Mouse (Mus musculus): ENCODE data around the gene Tcam1. TPM values are rescaled to one million over a fixed set of nuclear protein-coding genes. Genes with fewer than 3 reads are reported as not detected.

The Tcam1 gene
- polyA plus RNA-seq, 1 experiment from 2014 or later: 0.31 TPM

GRCm38 (mm10) chr11:106274971-106275411, 1.5 kb upstream of the Tcam1 start:
- H3K27me3 ChIP-seq (replicated peaks): no peaks in the 10 kb centered on the region
- H3K4me2 ChIP-seq (replicated peaks): no peak overlapping the region
- no peak for ATAC-seq
- H3K27ac ChIP-seq: 0 out of 2 replicates have a peak overlapping the region, but pooled peaks have one; percentile 20
- H3K4me3 ChIP-seq (replicated peaks): no peak overlapping the region
- H3K9me3 ChIP-seq: no peaks in the 10 kb centered on the region
- WGBS: 45% methylated on average over 7 of the region's 7 CpGs
- H3K36me3 ChIP-seq: no peaks in the 10 kb centered on the region
- H3K9ac ChIP-seq: no peak overlapping the region
- peaks cover 29% of the 10 kb centered on the region for H3K4me1 ChIP-seq (replicated peaks)

GRCm38 (mm10) chr11:106282452-106282851, 6.0 kb downstream of the Tcam1 start:
- Histone ChIP-seq H3K4me1 (replicated peaks) (no peaks in the 10 kb centered on the region), H3K4me3 (replicated peaks) (no peak overlapping the region), H3K4me2 (replicated peaks) (no peak overlapping the region), H3K27me3 (replicated peaks) (no peaks in the 10 kb centered on the region), H3K36me3 (no peaks in the 10 kb centered on the region), H3K27ac (no peak overlapping the region), H3K9me3 (no peaks in the 10 kb centered on the region), H3K9ac (no peak overlapping the region)
- WGBS: 81% methylated on average over 6 of the region's 6 CpGs
- no peak for ATAC-seq

- Histone ChIP-seq H3K27me3 (replicated peaks) (no peaks in the 10 kb centered on the region), H3K4me3 (replicated peaks) (no peak overlapping the region), H3K9me3 (no peaks in the 10 kb centered on the region), H3K4me2 (replicated peaks) (no peak overlapping the region), H3K9ac (no peak overlapping the region), H3K27ac (no peak overlapping the region), H3K36me3 (no peaks in the 10 kb centered on the region), H3K4me1 (replicated peaks) (no peaks in the 10 kb centered on the region)
- ATAC-seq: no peak
- WGBS: 81% methylated on average over 4 of the region's 4 CpGs
These were observed 6.9 kb downstream of the Tcam1 start for GRCm38 (mm10) chr11:106283371-106283770.

GRCm38 (mm10) chr11:106284126-106284525, 7.7 kb downstream of the Tcam1 start:
- Histone ChIP-seq H3K9me3 (no peaks in the 10 kb centered on the region), H3K27me3 (replicated peaks) (no peaks in the 10 kb centered on the region), H3K36me3 (no peaks in the 10 kb centered on the region), H3K4me3 (replicated peaks) (no peak overlapping the region), H3K9ac (no peak overlapping the region), H3K4me1 (replicated peaks) (no peaks in the 10 kb centered on the region), H3K27ac (no peak overlapping the region), H3K4me2 (replicated peaks) (no peak overlapping the region)
- WGBS: 63% methylated on average over 8 of the region's 8 CpGs
- no peak for ATAC-seq

- no peak overlapping the region for H3K9ac ChIP-seq
- H3K36me3 ChIP-seq: no peaks in the 10 kb centered on the region
- no peaks in the 10 kb centered on the region for H3K27me3 ChIP-seq (replicated peaks)
- no peak overlapping the region for H3K4me2 ChIP-seq (replicated peaks)
- WGBS: 85% methylated on average over 7 of the region's 7 CpGs
- H3K4me1 ChIP-seq (replicated peaks): no peaks in the 10 kb centered on the region
- H3K9me3 ChIP-seq: no peaks in the 10 kb centered on the region
- ATAC-seq: no peak
- H3K4me3 ChIP-seq (replicated peaks): no peak overlapping the region
- no peak overlapping the region for H3K27ac ChIP-seq
These were observed 9.7 kb downstream of the Tcam1 start for GRCm38 (mm10) chr11:106286206-106286605.

- no peak overlapping the region for H3K4me2 ChIP-seq (replicated peaks)
- no peaks in the 10 kb centered on the region for H3K4me1 ChIP-seq (replicated peaks)
- H3K27me3 ChIP-seq (replicated peaks): no peaks in the 10 kb centered on the region
- H3K9me3 ChIP-seq: no peaks in the 10 kb centered on the region
- no peaks in the 10 kb centered on the region for H3K36me3 ChIP-seq
- H3K4me3 ChIP-seq (replicated peaks): no peak overlapping the region
- WGBS: 61% methylated on average over 11 of the region's 11 CpGs
- no peak overlapping the region for H3K27ac ChIP-seq
- no peak overlapping the region for H3K9ac ChIP-seq
- no peak for ATAC-seq
These were observed 10.5 kb downstream of the Tcam1 start for GRCm38 (mm10) chr11:106286987-106287386.

GRCm38 (mm10) chr11:106289369-106289768, 12.9 kb downstream of the Tcam1 start:
- H3K27ac ChIP-seq: no peak overlapping the region
- no peaks in the 10 kb centered on the region for H3K4me1 ChIP-seq (replicated peaks)
- H3K4me3 ChIP-seq (replicated peaks): no peak overlapping the region
- 48% methylated on average over 8 of the region's 8 CpGs for whole genome bisulfite sequencing
- no peaks in the 10 kb centered on the region for H3K9me3 ChIP-seq
- H3K9ac ChIP-seq: no peak overlapping the region
- H3K36me3 ChIP-seq: no peaks in the 10 kb centered on the region
- no peaks in the 10 kb centered on the region for H3K27me3 ChIP-seq (replicated peaks)
- H3K4me2 ChIP-seq (replicated peaks): no peak overlapping the region
- no peak for ATAC-seq

GRCm38 (mm10) chr11:106290376-106290775, 13.9 kb downstream of the Tcam1 start:
- no peak for ATAC-seq
- Histone ChIP-seq H3K27me3 (replicated peaks) (no peaks in the 10 kb centered on the region), H3K9me3 (no peaks in the 10 kb centered on the region), H3K4me1 (replicated peaks) (no peaks in the 10 kb centered on the region), H3K4me3 (replicated peaks) (no peak overlapping the region), H3K4me2 (replicated peaks) (no peak overlapping the region), H3K27ac (no peak overlapping the region), H3K9ac (no peak overlapping the region), H3K36me3 (no peaks in the 10 kb centered on the region)
- WGBS: 89% methylated on average over 5 of the region's 5 CpGs

- no peak overlapping the region for H3K4me2 ChIP-seq (replicated peaks)
- H3K4me1 ChIP-seq (replicated peaks): no peaks in the 10 kb centered on the region
- H3K36me3 ChIP-seq: no peaks in the 10 kb centered on the region
- no peak overlapping the region for H3K9ac ChIP-seq
- no peak overlapping the region for H3K27ac ChIP-seq
- H3K27me3 ChIP-seq (replicated peaks): no peaks in the 10 kb centered on the region
- WGBS: 84% methylated on average over 2 of the region's 2 CpGs
- no peak for ATAC-seq
- no peaks in the 10 kb centered on the region for H3K9me3 ChIP-seq
- no peak overlapping the region for H3K4me3 ChIP-seq (replicated peaks)
These were observed 15.4 kb downstream of the Tcam1 start for GRCm38 (mm10) chr11:106291861-106292260.

GRCm38 (mm10) chr11:106301765-106302164, 25.3 kb downstream of the Tcam1 start, which contains the start of gene Gh:
TSS of gene Gh (minus strand) at chr11:106301865.
- no peak within 1 kb of the TSS for H3K4me3 ChIP-seq (replicated peaks)
- H3K4me1 ChIP-seq (replicated peaks): no peaks in the 10 kb centered on the region
- 79% methylated on average over 9 of the region's 9 CpGs for WGBS
- no peak within 1 kb of the TSS for H3K4me2 ChIP-seq (replicated peaks)
- no peaks in the 10 kb centered on the region for H3K36me3 ChIP-seq
- no peaks in the 10 kb centered on the region for H3K9me3 ChIP-seq
- no peak for ATAC-seq
- H3K27ac ChIP-seq: no peak within 1 kb of the TSS
- no peaks in the 10 kb centered on the region for H3K27me3 ChIP-seq (replicated peaks)
- no peak within 1 kb of the TSS for H3K9ac ChIP-seq

GRCm38 (mm10) chr11:106302634-106303033, 26.2 kb downstream of the Tcam1 start:
- ATAC-seq: 0 out of 2 replicates have a peak, but pooled peaks have one; percentile 34
- Histone ChIP-seq H3K27ac (no peak overlapping the region), H3K9me3 (no peaks in the 10 kb centered on the region), H3K36me3 (no peaks in the 10 kb centered on the region), H3K9ac (no peak overlapping the region), H3K27me3 (replicated peaks) (no peaks in the 10 kb centered on the region), H3K4me3 (replicated peaks) (no peak overlapping the region), H3K4me1 (replicated peaks) (no peaks in the 10 kb centered on the region), H3K4me2 (replicated peaks) (no peak overlapping the region)
- 10% methylated on average over 2 of the region's 2 CpGs for WGBS

- Histone ChIP-seq H3K4me1 (replicated peaks) (no peaks in the 10 kb centered on the region), H3K27ac (no peak overlapping the region), H3K27me3 (replicated peaks) (no peaks in the 10 kb centered on the region), H3K9me3 (no peaks in the 10 kb centered on the region), H3K4me2 (replicated peaks) (no peak overlapping the region), H3K36me3 (no peaks in the 10 kb centered on the region), H3K4me3 (replicated peaks) (no peak overlapping the region), H3K9ac (no peak overlapping the region)
- no peak for ATAC-seq
- WGBS: 74% methylated on average over 10 of the region's 10 CpGs
These were observed 29.0 kb downstream of the Tcam1 start for GRCm38 (mm10) chr11:106305348-106306064.

GRCm38 (mm10) chr11:106306065-106306385, 29.6 kb downstream of the Tcam1 start:
- Histone ChIP-seq H3K9ac (no peak overlapping the region), H3K4me2 (replicated peaks) (no peak overlapping the region), H3K36me3 (no peaks in the 10 kb centered on the region), H3K9me3 (no peaks in the 10 kb centered on the region), H3K4me1 (replicated peaks) (no peaks in the 10 kb centered on the region), H3K4me3 (replicated peaks) (no peak overlapping the region), H3K27ac (no peak overlapping the region), H3K27me3 (replicated peaks) (no peaks in the 10 kb centered on the region)
- ATAC-seq: no peak
- 84% methylated on average over 3 of the region's 3 CpGs for WGBS
